Mouse (Mus musculus): Measurements from ENCODE around the gene Cdk19.

- TF ChIP-seq GATA1 (IDR thresholded peaks at IDR 0.05; ENCODE audit: borderline replicate concordance, low read length) (no peak), FLI1 (IDR thresholded peaks at IDR 0.05; ENCODE audit: low read length) (no peak)
These were observed 81.3 kb downstream of the Cdk19 start for GRCm38 (mm10) chr10:40420703-40421102.
